Mouse (Mus musculus): ENCODE results near the gene Acbd6. TPM values are rescaled to one million over a fixed set of nuclear protein-coding genes. Genes with fewer than 3 reads are reported as not detected.
A peak's percentile ranks its signal among the peaks of the same experiment; 100 is the strongest.

Gene Acbd6
- polyA plus RNA-seq, 1 experiment from 2014 or later: 72.5 TPM

DNA sequence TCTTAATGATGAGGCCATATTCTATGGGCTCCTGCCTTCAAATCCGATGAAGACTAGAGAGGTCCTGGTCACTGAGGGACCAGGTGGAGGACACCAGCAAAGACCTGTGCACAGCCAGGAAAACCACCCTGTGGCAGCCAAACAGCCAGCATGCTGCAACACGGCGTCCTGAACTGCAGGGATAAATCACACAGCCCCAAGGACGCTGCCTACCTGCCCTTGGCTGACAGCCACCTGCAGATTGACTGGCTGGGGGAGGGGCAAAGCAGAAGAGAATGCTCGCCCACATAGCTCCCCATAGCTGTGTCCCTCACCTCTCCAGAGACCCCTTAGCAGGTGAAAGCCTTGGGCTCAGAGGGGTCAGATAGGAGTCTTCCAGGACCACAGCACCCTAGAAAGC is 162.1 kb downstream of the Acbd6 start:
- H3K4me1 ChIP-seq: peaks cover 14% of the 10 kb centered on the region
- H3K9me3 ChIP-seq: peaks cover 5% of the 10 kb centered on the region; the same call in 1 of the 2 replicates
- H3K27me3 ChIP-seq (ENCODE audit: poor library complexity, severe bottlenecking): peaks cover 65% of the 10 kb centered on the region
- no peak for DNase-seq (ENCODE audit: extremely low spot score, low spot score)
- H3K27ac ChIP-seq: no peak overlapping the region
- WGBS: 61% methylated on average over 5 of the region's 5 CpGs
- no peaks in the 10 kb centered on the region for H3K36me3 ChIP-seq (replicated peaks)
- no peak overlapping the region for H3K4me3 ChIP-seq

DNA sequence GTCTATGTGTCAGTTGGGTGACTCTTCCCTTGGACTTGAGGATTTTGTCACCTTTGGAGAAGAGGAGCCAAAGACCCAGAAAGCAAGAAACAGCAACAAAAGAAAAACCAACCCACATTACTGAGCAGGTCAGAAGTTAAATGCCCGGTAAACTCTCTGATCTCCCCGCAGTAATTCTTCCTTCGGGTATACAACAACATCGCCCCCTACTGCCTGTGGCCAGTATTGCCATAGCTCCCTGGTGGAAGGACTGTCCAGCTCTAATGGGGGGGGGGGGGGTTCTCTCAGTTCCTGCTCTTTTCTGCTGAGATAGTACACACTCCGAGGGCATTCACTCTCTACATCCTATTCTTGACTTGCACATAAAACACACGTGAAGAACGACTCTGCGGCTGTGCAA is 163.5 kb downstream of the Acbd6 start:
- Histone ChIP-seq H3K36me3 (replicated peaks) (no peaks in the 10 kb centered on the region), H3K4me3 (no peak overlapping the region), H3K27ac (no peak overlapping the region), H3K27me3 (ENCODE audit: poor library complexity, severe bottlenecking) (peaks cover 80% of the 10 kb centered on the region), H3K4me1 (peaks cover 14% of the 10 kb centered on the region), H3K9me3 (peaks cover 5% of the 10 kb centered on the region; the same call in 1 of the 2 replicates)
- DNase-seq (ENCODE audit: extremely low spot score, low spot score): peak; percentile 39
- WGBS: 35% methylated on average over 8 of the region's 8 CpGs

DNA sequence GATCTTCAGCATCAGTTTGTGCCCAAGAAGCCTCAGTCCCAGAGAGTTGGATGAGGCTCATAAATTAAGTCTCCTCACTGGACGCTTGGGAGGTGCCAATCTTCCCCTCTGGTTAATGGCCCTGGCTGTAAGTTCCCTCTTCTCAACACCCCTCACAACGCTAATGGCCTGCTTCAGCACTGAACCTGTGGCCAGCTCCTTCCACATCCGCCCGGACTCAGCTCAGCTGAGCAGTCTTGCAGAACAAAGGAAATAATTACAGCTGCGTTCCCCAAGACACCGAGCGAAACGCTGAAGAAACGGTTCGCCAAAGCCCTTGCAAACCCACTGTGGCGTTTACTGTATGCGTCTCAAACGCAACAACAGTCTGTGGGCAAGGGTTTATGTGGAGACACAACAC is 164.3 kb downstream of the Acbd6 start:
- Histone ChIP-seq H3K27ac (no peak overlapping the region), H3K9me3 (peaks cover 8% of the 10 kb centered on the region; the same call in 1 of the 2 replicates), H3K4me3 (peak overlapping the region; percentile 31; the same call in 1 of the 2 replicates), H3K4me1 (peaks cover 14% of the 10 kb centered on the region), H3K27me3 (ENCODE audit: poor library complexity, severe bottlenecking) (peaks cover 85% of the 10 kb centered on the region), H3K36me3 (replicated peaks) (no peaks in the 10 kb centered on the region)
- WGBS: under 1% methylated on average over 13 of the region's 13 CpGs
- peak; percentile 65 for DNase-seq (ENCODE audit: extremely low spot score, low spot score)

GRCm38 (mm10) chr1:155724301-155724700 is 166.4 kb downstream of the Acbd6 start:
- Histone ChIP-seq H3K4me3 (no peak overlapping the region), H3K27me3 (ENCODE audit: poor library complexity, severe bottlenecking) (peaks cover 97% of the 10 kb centered on the region)
- WGBS: 85% methylated on average over 3 of the region's 3 CpGs

GRCm38 (mm10) chr1:155725876-155726275 is 168.0 kb downstream of the Acbd6 start:
- Histone ChIP-seq H3K27ac (no peak overlapping the region), H3K4me1 (peaks cover 25% of the 10 kb centered on the region), H3K4me3 (no peak overlapping the region), H3K36me3 (replicated peaks) (no peaks in the 10 kb centered on the region), H3K9me3 (peaks cover 8% of the 10 kb centered on the region; the same call in 1 of the 2 replicates), H3K27me3 (ENCODE audit: poor library complexity, severe bottlenecking) (peaks cover 98% of the 10 kb centered on the region)
- DNase-seq (ENCODE audit: extremely low spot score, low spot score): no peak
- 75% methylated on average over 2 of the region's 2 CpGs for WGBS

More at GRCm38 (mm10) chr1:155724301-155724700, 166.4 kb downstream of the Acbd6 start:
- Histone ChIP-seq H3K4me1 (peaks cover 23% of the 10 kb centered on the region), H3K36me3 (replicated peaks) (no peaks in the 10 kb centered on the region), H3K9me3 (peaks cover 8% of the 10 kb centered on the region; the same call in 1 of the 2 replicates), H3K27ac (no peak overlapping the region)
- DNase-seq (ENCODE audit: extremely low spot score, low spot score): no peak

DNA sequence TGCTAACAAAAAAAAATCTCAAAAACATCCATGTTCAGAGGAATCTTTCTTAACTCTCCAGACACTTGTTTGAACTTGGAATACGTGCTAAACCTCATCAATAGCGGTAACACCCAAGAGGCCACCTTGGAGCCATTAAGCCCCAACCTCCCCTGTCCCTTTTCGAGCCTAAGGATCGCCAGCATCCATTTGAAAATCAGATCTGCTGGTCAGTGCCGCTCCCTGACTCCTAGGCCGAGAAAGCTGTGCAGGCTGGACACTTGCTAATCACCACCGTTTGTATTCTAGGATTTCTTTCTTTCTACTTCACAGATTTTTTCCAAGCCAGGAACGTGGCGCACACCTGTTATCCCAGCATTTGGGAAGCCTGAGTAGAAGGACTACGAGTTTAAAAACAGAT is 169.9 kb downstream of the Acbd6 start:
- 22% methylated on average over 10 of the region's 10 CpGs for WGBS
- H3K27me3 ChIP-seq (ENCODE audit: poor library complexity, severe bottlenecking): peaks cover 98% of the 10 kb centered on the region
- peaks cover 8% of the 10 kb centered on the region; the same call in 1 of the 2 replicates for H3K9me3 ChIP-seq
- no peak overlapping the region for H3K27ac ChIP-seq
- no peaks in the 10 kb centered on the region for H3K36me3 ChIP-seq (replicated peaks)
- peaks cover 12% of the 10 kb centered on the region for H3K4me1 ChIP-seq
- no peak for DNase-seq (ENCODE audit: extremely low spot score, low spot score)
- no peak overlapping the region for H3K4me3 ChIP-seq

GRCm38 (mm10) chr1:155729113-155729795 is 171.3 kb downstream of the Acbd6 start:
- peak overlapping the region; percentile 19; the same call in 1 of the 2 replicates for H3K4me3 ChIP-seq
- H3K9me3 ChIP-seq: peaks cover 8% of the 10 kb centered on the region; the same call in 1 of the 2 replicates
- peaks cover 11% of the 10 kb centered on the region for H3K4me1 ChIP-seq
- under 1% methylated on average over 23 of the region's 23 CpGs for WGBS
- no peak overlapping the region for H3K27ac ChIP-seq
- peaks cover 98% of the 10 kb centered on the region for H3K27me3 ChIP-seq (ENCODE audit: poor library complexity, severe bottlenecking)
- no peaks in the 10 kb centered on the region for H3K36me3 ChIP-seq (replicated peaks)
- no peak for DNase-seq (ENCODE audit: extremely low spot score, low spot score)

GRCm38 (mm10) chr1:155731156-155731555 is 173.2 kb downstream of the Acbd6 start:
- H3K4me3 ChIP-seq: no peak overlapping the region
- peaks cover 98% of the 10 kb centered on the region for H3K27me3 ChIP-seq (ENCODE audit: poor library complexity, severe bottlenecking)
- H3K36me3 ChIP-seq (replicated peaks): no peaks in the 10 kb centered on the region
- H3K27ac ChIP-seq: no peak overlapping the region
- peaks cover 16% of the 10 kb centered on the region for H3K4me1 ChIP-seq
- 0 out of 2 replicates have a peak, but pooled peaks cover 3% of the 10 kb centered on the region for H3K9me3 ChIP-seq
- no peak for DNase-seq (ENCODE audit: extremely low spot score, low spot score)
- 0% methylated on average over 2 of the region's 2 CpGs for WGBS

GRCm38 (mm10) chr1:155736096-155736825 is 178.3 kb downstream of the Acbd6 start:
- H3K4me3 ChIP-seq: no peak overlapping the region
- H3K4me1 ChIP-seq: peaks cover 32% of the 10 kb centered on the region
- peaks cover 100% of the 10 kb centered on the region for H3K27me3 ChIP-seq (ENCODE audit: poor library complexity, severe bottlenecking)
- no peak overlapping the region for H3K27ac ChIP-seq
- DNase-seq (ENCODE audit: extremely low spot score, low spot score): no peak
- no peaks in the 10 kb centered on the region for H3K9me3 ChIP-seq
- under 1% methylated on average over 26 of the region's 26 CpGs for WGBS
- no peaks in the 10 kb centered on the region for H3K36me3 ChIP-seq (replicated peaks)

GRCm38 (mm10) chr1:155737017-155737808 is 179.3 kb downstream of the Acbd6 start:
- Histone ChIP-seq H3K27me3 (ENCODE audit: poor library complexity, severe bottlenecking) (peaks cover 100% of the 10 kb centered on the region), H3K4me1 (peaks cover 41% of the 10 kb centered on the region), H3K36me3 (replicated peaks) (no peaks in the 10 kb centered on the region), H3K27ac (no peak overlapping the region), H3K9me3 (no peaks in the 10 kb centered on the region), H3K4me3 (no peak overlapping the region)
- WGBS: under 1% methylated on average over 58 of the region's 58 CpGs
- DNase-seq (ENCODE audit: extremely low spot score, low spot score): no peak

GRCm38 (mm10) chr1:155737809-155738383 is 180.0 kb downstream of the Acbd6 start:
- H3K4me1 ChIP-seq: peaks cover 48% of the 10 kb centered on the region
- H3K9me3 ChIP-seq: no peaks in the 10 kb centered on the region
- H3K27ac ChIP-seq: no peak overlapping the region
- H3K27me3 ChIP-seq (ENCODE audit: poor library complexity, severe bottlenecking): peaks cover 100% of the 10 kb centered on the region
- H3K4me3 ChIP-seq: no peak overlapping the region
- WGBS: under 1% methylated on average over 25 of the region's 25 CpGs
- DNase-seq (ENCODE audit: extremely low spot score, low spot score): no peak
- no peaks in the 10 kb centered on the region for H3K36me3 ChIP-seq (replicated peaks)
